Mouse (Mus musculus): ENCODE measurements around the gene Vgll4. TPM values are rescaled to one million over a fixed set of nuclear protein-coding genes. Genes with fewer than 3 reads are reported as not detected.
"Not testable (repeated sequence)": the region's sequence is repeated elsewhere in the genome, so short reads cannot be mapped to it uniquely, and the experiment has no call there.

Gene Vgll4
- total and polyA plus RNA-seq, 3 experiments: 22.3 to 24.7 (median 23.5) TPM

GRCm38 (mm10) chr6:114927400-114927799, 42.4 kb downstream of the Vgll4 start:
- Histone ChIP-seq H3K79me2 (replicated peaks; ENCODE audit: control insufficient read depth, insufficient read depth, low read length) (no peaks in the 10 kb centered on the region), H3K36me3 (ENCODE audit: control insufficient read depth, insufficient read depth, low read length) (no peaks in the 10 kb centered on the region), H3K4me1 (ENCODE audit: control insufficient read depth, insufficient read depth, low read length) (peaks cover 4% of the 10 kb centered on the region), H3K4me3 (no peak overlapping the region), H3K27ac (no peak overlapping the region), H3K9ac (ENCODE audit: low read depth, low read length) (no peak overlapping the region), H3K27me3 (ENCODE audit: control insufficient read depth, insufficient read depth, low read length) (no peaks in the 10 kb centered on the region)
- WGBS: 84% methylated on average over 5 of the region's 5 CpGs
- DNase-seq: no peak
- intact Hi-C loops (cut with DNase I): loop anchor here (2.0 to 10.0 kb wide), 4 partner anchors 107 to 580 kb away; partner anchors contain the start of genes Atg7 and Tamm41
- TF ChIP-seq EP300 (IDR thresholded peaks at IDR 0.05; ENCODE audit: insufficient read depth, low read depth, low read length) (no peak), CTCF (IDR thresholded peaks at IDR 0.05) (peak; percentile 52)

GRCm38 (mm10) chr6:114926369-114927157, 43.2 kb downstream of the Vgll4 start:
- intact Hi-C loops (cut with DNase I): loop anchor here (1.0 to 10.0 kb wide), 5 partner anchors 108 to 579 kb away; partner anchors contain the start of genes Atg7 and Tamm41
- WGBS: 21% methylated on average over 6 of the region's 6 CpGs
- Histone ChIP-seq H3K27ac (no peak overlapping the region), H3K9ac (ENCODE audit: low read depth, low read length) (no peak overlapping the region), H3K27me3 (ENCODE audit: control insufficient read depth, insufficient read depth, low read length) (no peaks in the 10 kb centered on the region), H3K79me2 (replicated peaks; ENCODE audit: control insufficient read depth, insufficient read depth, low read length) (no peaks in the 10 kb centered on the region), H3K4me1 (ENCODE audit: control insufficient read depth, insufficient read depth, low read length) (peaks cover 2% of the 10 kb centered on the region; the same call in 1 of the 2 replicates), H3K4me3 (no peak overlapping the region), H3K36me3 (ENCODE audit: control insufficient read depth, insufficient read depth, low read length) (no peaks in the 10 kb centered on the region)
- DNase-seq: peak; percentile 26 to 69
- TF ChIP-seq CTCF (IDR thresholded peaks at IDR 0.05) (peak; percentile 66), POLR2A (IDR thresholded peaks at IDR 0.05; ENCODE audit: insufficient read depth, low read depth, low read length) (no peak)

- Histone ChIP-seq H3K9ac (ENCODE audit: low read depth, low read length) (no peak overlapping the region), H3K79me2 (replicated peaks; ENCODE audit: control insufficient read depth, insufficient read depth, low read length) (no peaks in the 10 kb centered on the region; the same call in 1 of the 2 replicates), H3K36me3 (ENCODE audit: control insufficient read depth, insufficient read depth, low read length) (no peaks in the 10 kb centered on the region), H3K27ac (no peak overlapping the region), H3K27me3 (ENCODE audit: control insufficient read depth, insufficient read depth, low read length) (no peaks in the 10 kb centered on the region), H3K4me1 (ENCODE audit: control insufficient read depth, insufficient read depth, low read length) (no peaks in the 10 kb centered on the region), H3K4me3 (no peak overlapping the region)
- TF ChIP-seq CTCF (IDR thresholded peaks at IDR 0.05) (no peak), EP300 (IDR thresholded peaks at IDR 0.05; ENCODE audit: insufficient read depth, low read depth, low read length) (no peak), POLR2A (IDR thresholded peaks at IDR 0.05; ENCODE audit: insufficient read depth, low read depth, low read length) (no peak)
- DNase-seq: no peak
- intact Hi-C loops (cut with DNase I): loop anchor here (5.0 to 10.0 kb wide), 3 partner anchors 110 to 578 kb away; partner anchors contain the start of genes Atg7 and Tamm41
- WGBS: 87% methylated on average over 4 of the region's 4 CpGs
Observed at GRCm38 (mm10) chr6:114925196-114925595, 44.6 kb downstream of the Vgll4 start.

GRCm38 (mm10) chr6:114922355-114923096, 47.3 kb downstream of the Vgll4 start:
- not testable (repeated sequence) for H3K36me3 ChIP-seq (ENCODE audit: control insufficient read depth, insufficient read depth, low read length); H3K79me2 ChIP-seq (replicated peaks; ENCODE audit: control insufficient read depth, insufficient read depth, low read length); H3K27me3 ChIP-seq (ENCODE audit: control insufficient read depth, insufficient read depth, low read length); H3K27ac ChIP-seq; H3K4me3 ChIP-seq; H3K9ac ChIP-seq (ENCODE audit: low read depth, low read length); DNase-seq
- WGBS: 75% methylated on average over 7 of the region's 7 CpGs
- intact Hi-C loops (cut with DNase I): loop anchor here (10.0 kb wide), 2 partner anchors 112 to 278 kb away; partner anchors contain the start of genes Atg7 and Tamm41
- H3K4me1 ChIP-seq (ENCODE audit: control insufficient read depth, insufficient read depth, low read length): peaks cover 13% of the 10 kb centered on the region
- TF ChIP-seq CTCF (IDR thresholded peaks at IDR 0.05): peak; percentile 72

GRCm38 (mm10) chr6:114921632-114922354, 48.0 kb downstream of the Vgll4 start:
- TF ChIP-seq EP300 (IDR thresholded peaks at IDR 0.05; ENCODE audit: insufficient read depth, low read depth, low read length): peak; percentile 96
- TF ChIP-seq POLR2A (IDR thresholded peaks at IDR 0.05; ENCODE audit: insufficient read depth, low read depth, low read length): peak; percentile 100
- TF ChIP-seq CTCF (IDR thresholded peaks at IDR 0.05): peak; percentile 16; the same call in 1 of the 2 replicates
- H3K9ac ChIP-seq (ENCODE audit: low read depth, low read length): peak overlapping the region; percentile 86
- intact Hi-C loops (cut with DNase I): loop anchor here (1.0 to 10.0 kb wide), 4 partner anchors 31 to 277 kb away; partner anchors contain the start of genes Atg7 and Tamm41
- peaks cover 17% of the 10 kb centered on the region for H3K4me1 ChIP-seq (ENCODE audit: control insufficient read depth, insufficient read depth, low read length)
- peak overlapping the region; percentile 84 for H3K27ac ChIP-seq
- under 1% methylated on average over 15 of the region's 15 CpGs for WGBS
- H3K79me2 ChIP-seq (replicated peaks; ENCODE audit: control insufficient read depth, insufficient read depth, low read length): peaks cover 1% of the 10 kb centered on the region; the same call in 1 of the 2 replicates
- DNase-seq: peak; percentile 88 to 93
- H3K4me3 ChIP-seq: peak overlapping the region; percentile 68
- no peaks in the 10 kb centered on the region for H3K27me3 ChIP-seq (ENCODE audit: control insufficient read depth, insufficient read depth, low read length)
- no peaks in the 10 kb centered on the region; the same call in 1 of the 2 replicates for H3K36me3 ChIP-seq (ENCODE audit: control insufficient read depth, insufficient read depth, low read length)

Data from heart, adult 2 months (tissue).